Mouse (Mus musculus) gastrocnemius, postnatal 4 days (tissue): ENCODE data around the gene Abcc4. TPM values are rescaled to one million over a fixed set of nuclear protein-coding genes. Genes with fewer than 3 reads are reported as not detected.
"Not testable (repeated sequence)": the region's sequence is repeated elsewhere in the genome, so short reads cannot be mapped to it uniquely, and the experiment has no call there.

Source experiments
- DNase-seq, 2 experiments: peaks; one replicate each; pipeline ENCODE4 v3.0.0; 2021 to 2022; ENCODE audit warnings: low spot score in 2 of 2, mixed read lengths in 2 of 2
- total RNA-seq, 2 experiments: library from RNA; stranded (reverse); gene quantifications; 2 replicates each; pipeline ENCODE4 v1.2.3; 2021

Gene Abcc4
- total RNA-seq, 2 experiments from 2014 or later, result 2.4 to 2.9 TPM

DNA sequence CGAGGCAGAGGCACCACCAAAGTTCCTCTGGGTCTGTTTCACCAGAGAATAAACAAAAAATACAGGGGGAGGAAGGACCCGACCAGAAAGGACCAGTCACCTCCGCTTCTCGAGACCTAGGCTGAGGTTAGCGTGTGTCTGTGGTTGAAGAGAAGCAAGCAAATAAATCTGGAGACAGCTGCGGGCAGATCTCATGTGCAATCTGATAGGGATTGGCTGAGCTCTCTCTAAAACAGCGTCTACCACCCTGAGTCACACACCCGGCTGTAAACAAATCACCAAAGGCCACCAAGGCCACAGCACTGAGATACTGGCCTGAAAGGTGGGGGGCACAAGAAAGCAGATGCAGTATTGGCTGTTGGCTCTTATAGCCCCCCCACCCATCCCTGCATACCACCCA, 24.9 kb downstream of the Abcc4 start:
- no peak for DNase-seq

DNA sequence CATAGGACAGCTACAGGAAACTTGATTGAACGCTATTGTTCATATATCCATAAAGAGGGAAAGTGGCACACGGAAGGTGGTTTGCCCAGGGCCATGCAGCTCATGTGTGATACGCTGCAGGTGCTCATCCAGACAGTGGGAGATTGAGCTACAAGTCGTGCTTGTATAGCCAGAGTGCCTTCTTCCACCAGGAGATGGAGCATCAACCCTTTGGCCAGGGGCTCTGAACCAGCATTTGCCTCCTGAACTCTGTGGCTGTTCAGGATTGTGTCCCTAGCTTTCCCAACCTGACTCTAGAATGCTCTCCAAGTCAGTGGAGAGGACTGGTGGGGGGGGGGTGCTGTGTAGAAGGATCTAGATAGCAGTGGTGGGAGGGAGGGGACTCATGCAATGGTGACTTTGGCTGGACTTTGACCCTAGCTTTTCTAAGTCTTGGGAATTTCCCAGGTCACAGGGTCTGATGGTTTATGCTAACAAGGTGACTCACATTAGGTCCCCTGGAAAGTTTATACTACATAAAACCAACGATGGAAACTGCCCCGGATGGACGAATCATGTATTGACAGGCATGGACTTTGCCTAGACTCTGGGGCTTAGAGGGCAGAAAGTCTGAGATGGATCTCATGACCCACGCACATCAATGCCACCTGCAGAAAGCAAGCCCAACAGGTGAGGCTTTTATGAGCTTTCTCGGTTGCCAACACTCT, 27.6 kb downstream of the Abcc4 start:
- no peak for DNase-seq

DNA sequence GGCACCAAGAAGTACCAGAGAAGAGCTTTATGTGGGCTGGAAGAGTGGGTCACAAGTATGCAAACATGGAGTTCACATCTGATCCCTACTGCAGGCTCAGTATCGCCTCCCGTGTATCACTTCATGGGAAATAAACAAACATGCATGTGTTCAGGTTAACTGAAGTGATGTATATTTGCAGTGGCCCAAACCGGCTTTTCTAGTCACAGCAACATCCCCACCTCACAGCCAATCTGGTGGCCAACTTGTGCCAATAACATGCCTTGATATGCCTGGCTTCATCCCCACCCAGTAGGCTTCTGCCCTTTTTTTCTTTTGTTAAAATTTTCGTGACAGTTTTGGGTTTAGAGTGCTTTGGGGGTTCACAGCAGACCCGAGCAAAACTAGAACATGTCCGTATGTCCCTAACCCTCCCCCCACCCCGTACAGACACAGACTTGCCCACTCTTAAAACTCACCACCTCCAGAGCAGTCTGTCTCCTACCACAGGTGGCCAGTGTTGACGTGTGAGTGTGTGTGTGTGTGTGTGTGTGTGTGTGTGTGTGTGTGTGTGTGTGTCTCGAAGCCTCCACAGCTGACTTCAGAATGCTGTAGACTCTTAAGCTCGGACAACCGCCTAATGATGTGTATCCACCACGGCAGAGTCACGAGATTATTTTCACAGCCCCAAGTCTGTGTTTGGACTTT, 29.6 kb downstream of the Abcc4 start:
- no peak for DNase-seq

DNA sequence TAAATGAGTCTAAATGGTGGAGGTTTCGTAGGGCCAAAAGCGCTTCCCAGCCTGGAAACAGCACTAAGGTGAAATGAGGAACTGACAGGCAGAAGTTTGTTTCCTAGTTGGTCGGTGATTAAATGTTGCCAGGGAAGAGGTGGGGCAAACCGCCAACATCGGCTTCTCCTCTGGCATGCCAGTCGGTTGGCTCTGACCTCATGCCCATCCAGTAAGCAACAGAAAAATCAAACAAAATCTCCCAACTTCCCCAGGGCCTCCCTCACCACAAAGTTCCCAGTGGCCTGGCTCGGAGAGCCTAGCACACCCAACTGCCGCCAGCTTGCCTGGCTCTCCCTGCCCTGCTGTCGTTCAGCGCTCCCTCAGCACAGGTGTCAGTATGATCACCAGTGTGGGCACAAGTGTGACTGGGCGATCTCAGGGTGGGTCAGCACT, 31.3 kb downstream of the Abcc4 start:
- DNase-seq, result no peak

DNA sequence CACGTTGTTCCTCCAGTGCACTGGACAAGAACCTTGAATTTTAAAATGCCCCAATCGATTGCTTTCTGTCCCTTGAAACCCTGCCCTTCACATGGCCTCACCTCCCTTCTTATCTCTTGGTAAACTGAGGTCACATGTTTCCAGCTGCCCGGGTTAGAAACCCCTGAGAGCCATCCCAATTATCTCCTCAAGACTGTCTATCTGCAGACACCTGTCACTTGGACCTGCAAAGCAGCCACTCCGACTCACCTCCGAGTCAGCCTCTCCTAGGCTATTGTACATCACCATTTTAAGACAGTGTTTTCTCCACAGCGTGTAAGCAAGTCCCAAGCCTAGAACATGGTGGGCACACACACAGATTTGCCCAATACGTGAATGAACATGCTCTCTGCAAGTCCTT, 31.8 kb downstream of the Abcc4 start:
- no peak for DNase-seq

DNA sequence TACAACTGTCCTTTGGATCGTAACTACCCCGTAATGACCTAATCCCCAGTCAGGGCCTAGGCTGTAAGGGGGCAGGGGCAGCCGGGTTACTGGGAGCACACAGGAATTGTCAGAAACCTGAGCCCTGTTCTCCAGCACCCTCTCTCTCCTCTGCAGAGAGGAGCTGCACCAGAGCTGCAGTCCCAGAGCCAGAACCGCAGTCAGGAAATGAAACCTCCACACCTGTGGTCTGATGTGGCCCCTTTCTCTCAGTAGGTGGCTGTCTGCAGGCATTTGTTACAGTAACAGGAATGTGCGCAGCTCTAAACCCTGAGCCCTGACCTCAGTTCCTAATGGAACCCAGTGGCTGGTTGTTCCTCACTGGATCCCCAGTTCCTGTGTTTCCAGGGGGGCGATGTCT, 32.5 kb downstream of the Abcc4 start:
- DNase-seq, result no peak

DNA sequence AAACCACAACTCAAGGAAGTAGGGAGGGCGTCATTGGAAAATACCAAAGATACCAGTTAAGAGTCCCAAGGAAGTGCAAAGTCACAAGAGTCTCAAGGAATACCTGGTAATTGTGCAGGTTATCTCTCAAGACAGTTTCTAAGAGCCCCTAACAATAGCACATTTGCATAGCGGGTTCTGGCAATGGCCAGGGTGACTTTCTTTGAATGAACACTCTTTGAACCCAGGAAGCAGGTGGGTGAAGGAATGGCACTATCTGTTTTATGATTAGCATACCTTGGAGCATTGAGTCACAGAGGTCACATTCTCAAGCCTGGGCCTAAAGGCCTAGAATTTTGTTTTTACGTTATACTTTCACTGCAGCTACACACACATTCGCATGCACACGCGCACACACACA, 33.1 kb downstream of the Abcc4 start:
- not testable (repeated sequence) for DNase-seq

DNA sequence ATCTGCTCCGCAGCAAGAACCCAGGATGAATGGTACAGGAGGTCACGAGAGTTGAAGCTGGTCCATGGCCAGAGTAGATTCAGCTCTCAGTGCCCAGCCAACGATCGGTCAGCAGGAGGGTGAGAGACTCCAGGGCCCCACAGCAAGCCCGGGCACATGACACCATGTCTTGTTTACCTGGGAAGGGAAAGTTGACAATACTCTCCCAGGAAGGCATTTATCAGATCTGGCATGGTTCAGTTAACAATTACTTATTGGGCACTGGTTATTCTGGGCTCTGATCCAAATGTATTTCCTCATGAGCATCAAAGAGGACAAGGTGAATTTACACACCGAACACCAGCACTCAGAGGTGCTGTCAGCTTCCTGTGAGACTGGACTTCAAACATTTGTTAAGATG, 38.5 kb downstream of the Abcc4 start:
- no peak for DNase-seq

DNA sequence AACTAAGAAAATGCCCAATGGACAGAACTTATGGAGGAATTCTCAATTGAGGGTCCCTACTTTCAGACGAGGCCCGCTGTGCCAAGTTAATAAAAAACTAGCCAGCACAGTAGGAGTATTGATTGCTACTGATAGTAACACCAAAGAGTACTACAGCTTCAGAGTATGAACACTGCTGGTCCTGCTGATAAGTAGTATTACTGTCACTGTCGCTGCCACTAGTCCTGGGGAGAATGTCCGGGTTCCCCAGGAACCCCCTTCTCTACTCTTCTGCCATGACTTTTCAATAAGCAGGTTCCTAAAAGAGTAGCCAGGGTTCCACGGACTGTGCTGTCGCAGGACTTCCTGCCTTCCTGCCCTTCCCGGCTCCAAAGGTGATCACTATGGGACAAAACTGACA, 41.4 kb downstream of the Abcc4 start:
- no peak for DNase-seq

DNA sequence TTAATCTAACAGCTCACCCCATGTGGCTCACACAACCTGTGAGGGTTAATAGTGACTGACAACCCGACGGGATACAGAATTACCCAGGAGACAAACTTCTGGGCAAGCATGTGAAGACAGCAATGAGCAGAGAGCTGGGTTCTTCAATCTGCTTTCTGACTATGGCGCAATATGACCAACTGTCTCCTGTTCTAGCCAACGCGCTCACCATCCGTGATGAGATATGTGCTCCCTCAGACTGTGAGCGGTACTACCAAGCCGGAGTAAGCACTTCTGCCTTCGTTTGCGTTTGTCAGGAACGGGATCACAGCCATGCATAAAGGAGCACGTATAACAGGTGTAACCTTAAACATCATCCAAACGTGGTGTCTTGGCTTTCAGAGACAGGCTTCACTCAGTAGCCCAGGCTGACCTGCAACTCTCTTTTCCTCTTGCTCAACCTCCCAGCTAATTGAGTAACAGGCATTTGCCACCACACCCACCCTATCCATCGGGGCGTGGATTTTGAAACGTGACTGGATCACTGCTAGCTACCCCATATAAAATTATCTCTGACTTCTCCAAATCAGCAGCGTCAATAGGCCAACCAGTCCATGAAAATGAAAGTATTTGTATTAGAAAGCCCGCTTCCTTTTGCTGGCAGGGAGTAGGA, 43.3 kb downstream of the Abcc4 start:
- DNase-seq, result no peak

DNA sequence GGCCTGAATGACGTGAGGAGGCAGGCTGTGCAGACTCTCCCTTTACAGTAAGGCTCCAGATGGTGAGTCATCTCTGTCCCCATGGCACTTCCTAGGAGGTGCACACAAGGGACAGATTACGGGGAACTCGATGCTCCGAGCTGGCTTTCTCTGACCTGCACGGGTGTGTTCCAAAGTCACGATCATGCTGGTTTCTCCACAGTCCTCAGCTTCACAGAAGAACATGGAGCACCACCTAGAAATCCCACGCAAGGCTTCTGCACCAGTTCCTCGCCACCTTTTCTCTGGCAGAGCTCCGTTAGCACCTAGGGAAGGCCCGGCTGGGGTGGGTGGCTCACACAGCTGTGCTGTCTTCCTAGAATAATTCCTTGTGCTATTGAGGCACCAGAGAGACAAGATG, 43.9 kb downstream of the Abcc4 start:
- DNase-seq, result no peak

DNA sequence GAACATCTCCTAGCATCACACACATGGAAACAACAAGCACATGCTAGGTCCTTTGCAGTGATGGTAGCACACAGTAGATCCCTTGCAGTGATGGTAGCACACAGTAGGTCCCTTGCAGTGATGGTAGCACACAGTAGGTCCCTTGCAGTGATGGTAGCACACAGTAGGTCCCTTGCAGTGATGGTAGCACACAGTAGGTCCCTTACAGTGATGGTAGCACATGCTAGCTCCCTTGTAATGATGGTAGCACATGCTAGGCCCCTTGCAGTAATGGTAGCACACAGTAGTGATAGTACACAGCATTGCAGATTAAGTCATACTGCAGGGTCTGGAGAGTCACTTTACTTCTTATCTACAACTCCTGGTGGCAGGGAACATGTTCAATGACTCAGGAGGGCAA, 46.8 kb downstream of the Abcc4 start:
- no peak for DNase-seq

DNA sequence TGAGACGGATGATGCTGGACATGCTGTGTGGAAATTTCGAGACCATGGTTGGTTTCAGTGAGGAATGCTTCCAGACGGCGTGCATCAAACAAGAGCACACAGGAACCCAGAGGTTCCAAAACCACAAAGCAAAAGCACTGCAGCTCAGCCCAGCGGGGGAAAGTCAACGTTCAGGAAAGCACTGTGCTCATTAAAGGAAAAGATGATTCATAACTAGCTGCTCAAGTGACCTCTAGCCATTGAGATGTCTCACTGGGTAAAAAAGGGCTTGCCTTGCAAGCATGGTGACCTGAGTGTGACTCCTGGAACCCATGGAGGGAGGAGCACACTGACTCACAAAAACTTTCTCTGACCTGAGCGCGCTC, 47.7 kb downstream of the Abcc4 start:
- DNase-seq, result no peak

DNA sequence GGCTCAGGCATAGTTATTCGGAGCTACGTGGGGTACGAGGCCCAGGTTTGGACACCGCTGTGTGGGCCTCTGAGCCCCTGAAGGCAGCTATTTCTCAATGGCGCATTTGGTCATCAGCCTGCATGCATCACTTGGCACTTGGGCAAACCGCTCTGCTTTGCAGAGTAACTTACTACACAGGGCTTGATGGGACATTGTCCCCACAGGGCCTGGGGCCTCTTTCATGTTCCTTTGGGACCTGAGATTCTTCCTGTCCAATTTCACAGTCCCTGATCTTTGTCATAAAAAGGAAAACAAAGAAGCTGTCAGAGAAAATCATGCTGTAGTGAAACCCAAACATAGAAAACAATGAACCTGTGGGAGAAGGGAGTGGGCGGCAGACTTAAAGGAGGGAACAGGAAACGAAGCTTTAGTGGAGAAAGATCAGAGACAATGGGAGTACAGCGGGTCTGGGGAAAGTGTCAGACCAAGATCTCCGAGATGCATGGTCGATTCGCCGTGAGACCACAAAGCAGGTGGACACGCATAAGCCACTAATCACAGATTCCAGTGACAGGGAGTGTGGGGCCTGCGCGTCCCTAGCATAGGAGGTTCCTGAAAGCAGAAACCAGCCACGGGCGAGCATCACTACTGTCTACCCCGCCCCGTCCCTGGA, 48.2 kb downstream of the Abcc4 start:
- DNase-seq, result no peak

DNA sequence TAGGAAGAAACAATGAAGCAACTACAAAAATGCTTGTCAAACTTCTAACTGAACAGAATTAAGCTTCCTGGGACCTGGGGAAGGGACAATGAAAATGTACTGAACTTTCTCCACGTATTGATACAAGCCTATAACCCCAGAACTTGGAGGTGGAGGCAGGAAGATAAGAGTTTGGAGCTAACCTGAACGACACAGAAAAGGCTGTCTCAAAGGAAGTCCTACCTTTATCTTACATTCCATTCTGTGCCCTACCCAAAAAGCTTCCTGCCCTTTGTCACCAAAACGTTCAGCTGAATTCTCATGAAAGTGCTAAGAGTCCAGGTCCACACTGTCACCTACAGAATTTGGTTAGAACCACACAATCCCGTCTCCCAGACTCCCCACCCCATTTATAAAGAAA, 48.8 kb downstream of the Abcc4 start:
- no peak for DNase-seq

DNA sequence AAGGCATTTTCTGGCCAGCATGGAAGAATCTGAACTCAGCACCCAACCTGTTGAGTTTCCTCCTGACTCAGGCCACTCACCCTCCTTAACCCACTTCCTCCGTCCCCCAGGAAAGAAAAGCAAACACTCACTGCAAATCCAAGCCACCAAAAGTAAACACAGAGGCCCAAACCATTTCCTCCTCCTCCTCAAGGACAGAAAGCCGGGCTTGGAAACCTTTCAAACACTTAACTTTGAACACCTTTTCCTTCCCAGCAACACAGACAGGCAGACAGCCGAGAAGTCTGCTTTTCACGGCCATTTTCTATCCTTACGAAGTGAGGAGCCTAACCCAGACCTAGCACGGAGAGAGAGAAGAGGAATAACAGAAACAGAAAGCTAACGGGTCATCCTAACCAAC, 50.0 kb downstream of the Abcc4 start:
- no peak for DNase-seq

DNA sequence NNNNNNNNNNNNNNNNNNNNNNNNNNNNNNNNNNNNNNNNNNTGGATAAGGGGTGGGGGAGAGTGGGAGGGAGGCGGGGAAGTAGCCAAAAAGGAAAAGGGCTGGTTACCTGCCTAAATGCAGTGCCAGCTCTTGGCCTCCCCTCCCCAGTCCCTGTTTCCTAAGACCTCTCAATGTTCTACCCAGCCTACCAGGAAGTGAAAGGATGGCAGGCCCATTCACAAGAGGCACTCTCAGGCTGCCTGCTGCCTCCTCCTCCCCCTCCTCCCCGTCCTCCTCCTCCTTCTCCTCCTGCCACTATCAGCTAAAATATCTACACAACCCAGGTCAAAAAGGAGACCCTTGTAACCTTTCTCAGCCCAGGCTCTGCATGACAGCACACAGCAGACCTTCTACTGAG, 51.1 kb downstream of the Abcc4 start:
- no peak for DNase-seq

DNA sequence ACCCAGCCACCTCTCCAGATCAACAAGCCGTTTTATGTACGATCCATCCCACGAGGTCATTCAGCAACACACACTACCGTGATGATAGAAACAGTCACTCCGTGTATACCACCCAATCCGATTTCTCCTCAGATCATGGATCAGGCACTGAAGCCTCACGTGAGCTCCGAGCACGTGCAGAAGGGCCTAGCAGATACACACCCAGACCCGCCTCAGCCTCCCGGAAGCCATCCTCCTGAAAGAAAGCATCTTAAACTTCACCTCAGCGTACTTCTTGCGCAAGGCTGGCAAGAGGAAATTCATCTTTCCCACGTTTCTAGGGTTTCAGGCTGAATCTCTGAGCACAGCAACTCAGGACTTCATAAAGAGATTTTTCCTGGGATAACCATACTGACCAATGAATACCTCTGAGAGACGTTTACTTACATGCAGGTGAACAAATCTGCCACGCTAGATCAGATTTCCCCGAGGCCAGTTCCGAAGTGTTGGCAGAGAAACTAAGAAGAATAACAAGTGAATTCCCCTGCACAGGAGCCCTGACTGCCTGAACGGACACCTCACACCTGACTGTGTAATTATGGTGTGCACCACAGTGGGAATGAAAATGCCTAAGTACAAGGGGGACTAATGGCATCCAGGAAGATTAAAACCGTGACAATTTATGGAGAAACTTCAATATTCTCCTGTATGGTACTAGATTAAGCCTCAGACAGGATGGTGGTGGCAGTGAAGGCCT, 54.1 kb downstream of the Abcc4 start:
- no peak for DNase-seq

DNA sequence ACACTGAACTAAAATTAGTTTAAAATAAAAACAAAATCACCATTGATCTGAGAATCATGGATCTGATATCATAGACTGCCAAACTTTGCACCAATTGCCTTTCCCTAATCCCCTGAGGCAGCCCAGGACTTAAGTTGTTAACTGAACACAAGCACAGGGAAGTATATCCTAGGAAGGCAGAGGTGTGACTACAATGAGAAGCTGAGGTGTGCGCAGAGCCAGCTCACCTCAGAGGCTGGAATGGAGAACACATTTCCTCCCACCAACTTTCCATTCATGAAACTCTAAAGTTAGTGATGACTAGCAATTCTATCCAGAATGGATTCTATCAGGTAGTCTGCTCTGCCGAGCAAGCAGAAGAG, 56.1 kb downstream of the Abcc4 start:
- no peak for DNase-seq

DNA sequence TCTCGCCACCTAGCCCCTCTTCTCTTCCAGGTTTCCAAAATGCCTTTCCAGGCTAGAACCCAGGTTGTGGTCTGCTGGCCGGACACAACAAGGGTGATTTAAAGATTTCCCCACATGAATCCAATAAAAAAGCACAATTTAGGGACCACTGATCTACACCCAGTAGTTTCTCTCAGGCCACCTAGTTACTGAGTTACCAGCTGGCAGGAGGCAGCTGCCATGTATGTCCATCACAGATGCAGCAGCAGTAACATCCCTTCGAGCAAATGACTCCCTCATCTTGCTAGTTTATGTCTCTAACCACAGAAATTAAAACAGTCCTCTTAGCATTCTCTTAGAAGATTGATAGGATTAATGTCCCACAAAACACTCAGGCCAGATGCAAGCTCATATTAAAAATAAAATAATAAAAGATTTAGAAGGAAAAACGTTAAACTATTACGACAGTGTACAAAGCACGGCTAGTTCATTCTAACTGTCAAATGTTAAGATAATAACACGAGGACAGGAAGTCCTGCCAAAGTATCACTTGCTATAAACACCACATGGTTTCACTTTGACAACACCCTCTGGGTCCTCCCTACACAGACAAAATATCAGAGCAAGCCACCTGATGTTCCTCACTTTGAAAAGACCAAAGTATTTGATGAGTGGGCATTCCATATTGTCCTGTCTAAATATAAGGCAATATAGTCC, 56.7 kb downstream of the Abcc4 start:
- no peak for DNase-seq
